Mouse (Mus musculus) liver, adult 2 months (tissue): ENCODE measurements around the gene Insr.

Experiments
- CTCF ChIP-seq: fragments of 200-500 bp; IDR thresholded peaks from 2 replicates; pipeline ENCODE4 v1.5.1; 2011; ENCODE audit warnings: low read depth, low read length, control low read depth
- POLR2A ChIP-seq: fragments of 200-500 bp; IDR thresholded peaks from 2 replicates; pipeline ENCODE4 v1.6.1; 2011; ENCODE audit warnings: low read length, control low read depth; ENCODE audit not compliant: insufficient read depth; ENCODE audit errors: extremely low read depth

DNA sequence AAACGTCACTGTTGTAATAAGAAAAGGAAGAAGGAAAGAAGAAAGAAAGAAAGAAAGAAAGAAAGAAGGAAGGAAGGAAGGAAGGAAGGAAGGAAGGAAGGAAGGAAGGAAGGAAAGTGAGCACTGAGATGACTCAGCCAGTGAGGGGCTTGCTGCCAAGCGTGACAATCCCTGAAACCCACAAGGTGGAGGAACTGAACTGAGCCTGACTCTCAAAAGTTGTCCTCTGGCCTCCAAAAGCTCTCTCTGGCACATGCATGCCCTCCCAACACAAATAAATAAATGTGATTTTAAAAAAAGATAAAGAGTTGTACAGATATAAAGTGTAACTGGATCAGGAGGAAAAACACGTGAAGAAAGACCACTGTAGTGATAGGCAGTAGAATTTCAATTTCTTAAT lies 60.2 kb downstream of the Insr start:
- TF ChIP-seq CTCF (no peak), POLR2A (no peak)
